Mouse (Mus musculus) bone marrow macrophage, adult 2 months (primary cell): Measurements from ENCODE around the gene Alg6.

Experiments
- CTCF ChIP-seq: IDR thresholded peaks from 2 replicates; pipeline ENCODE4 v1.5.1; 2012; ENCODE audit warnings: low read depth, mild to moderate bottlenecking, low read length, moderate library complexity
- POLR2A ChIP-seq: IDR thresholded peaks from 2 replicates; pipeline ENCODE4 v1.6.1; 2012; ENCODE audit warnings: mild to moderate bottlenecking, low read depth, low read length, borderline replicate concordance

DNA sequence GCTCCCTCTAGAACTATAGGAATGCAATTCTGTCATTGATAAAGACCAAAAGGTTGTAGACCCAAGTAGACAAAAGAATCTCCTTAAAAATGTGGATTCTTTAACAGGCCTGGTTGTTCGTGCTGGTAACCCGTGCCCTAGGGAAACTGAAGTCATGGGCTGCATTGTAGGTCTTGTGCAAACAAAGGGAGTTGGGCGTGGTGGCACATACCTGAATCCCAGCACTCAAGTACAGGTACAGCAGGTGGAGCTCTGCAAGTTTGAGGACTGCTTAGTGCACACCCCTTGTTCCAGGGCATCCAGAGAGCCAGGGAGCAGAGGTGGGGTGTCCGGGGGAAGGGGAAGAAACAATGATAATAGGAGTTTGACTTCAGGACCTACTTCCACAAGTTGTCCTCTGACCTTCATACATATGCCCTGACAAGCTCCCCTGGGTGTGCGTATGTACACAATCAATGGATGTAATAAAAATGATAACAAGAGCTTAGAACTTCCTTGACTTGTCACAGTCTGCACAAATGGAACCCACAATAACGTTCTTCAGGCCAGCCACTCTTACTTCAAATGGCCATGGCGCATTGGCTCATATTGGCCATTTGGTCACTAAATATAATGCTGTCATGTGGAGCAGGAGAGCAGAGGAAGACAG lies 45.1 kb upstream of the Alg6 start:
- no peak for TF ChIP-seq POLR2A
- TF ChIP-seq CTCF: no peak
